In genomic region chr8:122280588-122281316, GRCm38 (mm10) we compare ENCODE assay signal across 7 mouse cellular contexts. TPM values are rescaled to one million over a fixed set of nuclear protein-coding genes. Genes with fewer than 3 reads are reported as not detected.
A peak's percentile ranks its signal among the peaks of the same experiment; 100 is the strongest.
DNase-seq lines count a peak whose midpoint lies in the region; ATAC-seq and TF ChIP-seq lines count a peak whose summit lies in the region.

No protein-coding gene starts in this region.

- peak; percentile 42 for DNase-seq in right cerebral cortex, postnatal 14 days
- DNase-seq in right cerebral cortex, postnatal 36 days (ENCODE audit: low spot score in 2 of 2) = no peak
- DNase-seq in embryonic facial prominence, embryonic 10.5 days (ENCODE audit: low spot score) = peak; percentile 53
- DNase-seq in liver, postnatal 0 days = no peak
- DNase-seq in spleen, adult 18-20 months = no peak

- H3K27me3 ChIP-seq in embryonic facial prominence, embryonic 10.5 days (replicated peaks; ENCODE audit: low read depth, poor library complexity, severe bottlenecking) = peaks cover 71% of the 10 kb centered on the region
- peaks cover 29% of the 10 kb centered on the region for H3K27me3 ChIP-seq in hindbrain, embryonic 12.5 days
- H3K27me3 ChIP-seq in liver, postnatal 0 days (ENCODE audit: insufficient read depth, low read length) = no peaks in the 10 kb centered on the region
- H3K27me3 ChIP-seq in stomach, embryonic 14.5 days (ENCODE audit: control insufficient read depth, insufficient read depth, low read length) = no peaks in the 10 kb centered on the region

- TF ChIP-seq EP300 in liver, postnatal 0 days (IDR thresholded peaks at IDR 0.05; ENCODE audit: low read depth) = no peak

- H3K9me3 ChIP-seq in embryonic facial prominence, embryonic 10.5 days = no peaks in the 10 kb centered on the region
- no peaks in the 10 kb centered on the region for H3K9me3 ChIP-seq in hindbrain, embryonic 12.5 days (replicated peaks)
- H3K9me3 ChIP-seq in liver, postnatal 0 days (ENCODE audit: low read length) = no peaks in the 10 kb centered on the region
- no peaks in the 10 kb centered on the region for H3K9me3 ChIP-seq in stomach, embryonic 14.5 days (ENCODE audit: control insufficient read depth, low read depth, low read length)

- H3K27ac ChIP-seq in embryonic facial prominence, embryonic 10.5 days (replicated peaks) = peak overlapping the region; percentile 85
- 0 out of 2 replicates have a peak overlapping the region, but pooled peaks have one; percentile 71 for H3K27ac ChIP-seq in hindbrain, embryonic 12.5 days
- peak overlapping the region; percentile 90 for H3K27ac ChIP-seq in liver, postnatal 0 days (ENCODE audit: low read depth)
- H3K27ac ChIP-seq in stomach, embryonic 14.5 days (ENCODE audit: low read length) = peak overlapping the region; percentile 68

- peak overlapping the region; percentile 98 for H3K4me2 ChIP-seq in hindbrain, embryonic 12.5 days (replicated peaks)
- peak overlapping the region; percentile 97 for H3K4me2 ChIP-seq in liver, postnatal 0 days (ENCODE audit: low read depth, low read length)
- H3K4me2 ChIP-seq in stomach, embryonic 14.5 days (replicated peaks; ENCODE audit: low read depth, low read length) = peak overlapping the region; percentile 45

- peak; percentile 28 for ATAC-seq in hindbrain, embryonic 12.5 days (ENCODE audit: low FRiP score)
- ATAC-seq in liver, postnatal 0 days = peak; percentile 11
- peak; percentile 39 for ATAC-seq in stomach, embryonic 14.5 days (ENCODE audit: insufficient number of reproducible peaks, insufficient read depth, low FRiP score, low read depth)

- no peak for TF ChIP-seq CTCF in liver, postnatal 0 days (IDR thresholded peaks at IDR 0.05; ENCODE audit: low read depth)

- no peaks in the 10 kb centered on the region for H3K36me3 ChIP-seq in embryonic facial prominence, embryonic 10.5 days (replicated peaks)
- no peaks in the 10 kb centered on the region for H3K36me3 ChIP-seq in hindbrain, embryonic 12.5 days
- H3K36me3 ChIP-seq in liver, postnatal 0 days (replicated peaks; ENCODE audit: insufficient read depth, low read length) = no peaks in the 10 kb centered on the region
- H3K36me3 ChIP-seq in stomach, embryonic 14.5 days (ENCODE audit: control insufficient read depth, insufficient read depth, low read length) = no peaks in the 10 kb centered on the region

- peak overlapping the region; percentile 18; the same call in 1 of the 2 replicates for H3K9ac ChIP-seq in hindbrain, embryonic 12.5 days
- peak overlapping the region; percentile 61 for H3K9ac ChIP-seq in liver, postnatal 0 days (replicated peaks)
- 0 out of 2 replicates have a peak overlapping the region, but pooled peaks have one; percentile 15 for H3K9ac ChIP-seq in stomach, embryonic 14.5 days (replicated peaks; ENCODE audit: low read depth, low read length)

- WGBS in embryonic facial prominence, embryonic 10.5 days = 6% methylated on average over 20 of the region's 20 CpGs
- 12% methylated on average over 20 of the region's 20 CpGs for WGBS in hindbrain, embryonic 12.5 days
- WGBS in liver, postnatal 0 days (ENCODE audit: insufficient replicate concordance) = 10% methylated on average over 20 of the region's 20 CpGs
- WGBS in stomach, embryonic 14.5 days = 6% methylated on average over 20 of the region's 20 CpGs

- H3K4me3 ChIP-seq in embryonic facial prominence, embryonic 10.5 days = peak overlapping the region; percentile 78
- H3K4me3 ChIP-seq in hindbrain, embryonic 12.5 days = peak overlapping the region; percentile 62
- H3K4me3 ChIP-seq in liver, postnatal 0 days (ENCODE audit: low read depth, low read length) = peak overlapping the region; percentile 92
- H3K4me3 ChIP-seq in stomach, embryonic 14.5 days (ENCODE audit: low read depth, low read length) = peak overlapping the region; percentile 61

- H3K4me1 ChIP-seq in embryonic facial prominence, embryonic 10.5 days = peaks cover 66% of the 10 kb centered on the region
- H3K4me1 ChIP-seq in hindbrain, embryonic 12.5 days = peaks cover 49% of the 10 kb centered on the region
- peaks cover 49% of the 10 kb centered on the region for H3K4me1 ChIP-seq in liver, postnatal 0 days (ENCODE audit: insufficient read depth)
- H3K4me1 ChIP-seq in stomach, embryonic 14.5 days (ENCODE audit: control insufficient read depth, insufficient read depth, low read length) = peaks cover 34% of the 10 kb centered on the region

RNA-seq across cellular contexts. Expression of gene Zfpm1, which starts 1.2 kb away (rescaled TPM):
- 1.5 and 2.0 TPM in 2 replicates for polyA plus RNA-seq in embryonic facial prominence, embryonic 10.5 days (2016; fragmentation: Nextera tagmentation; extraction: Ambion mirVana)
- polyA plus RNA-seq in hindbrain, embryonic 12.5 days (2016; fragmentation: Nextera tagmentation; extraction: Ambion mirVana) = 2.5 and 3.3 TPM in 2 replicates
- polyA plus RNA-seq in liver, postnatal 0 days (2015; fragmentation: Nextera tagmentation; extraction: Ambion mirVana) = 5.7 and 6.9 TPM in 2 replicates
- polyA plus RNA-seq in stomach, embryonic 14.5 days (2014; fragmentation: Nextera tagmentation; extraction: Ambion mirVana) = 3.1 TPM in 2 replicates

Comparison
In these comparisons a context has a peak if more than half of its experiments do, and no peak if none do; other contexts are left out.
1. DNase-seq: peak in right cerebral cortex, postnatal 14 days (single experiment) and embryonic facial prominence, embryonic 10.5 days (single experiment); none in right cerebral cortex, postnatal 36 days (0 of 2), liver, postnatal 0 days (single experiment) and spleen, adult 18-20 months (0 of 2).
2. H3K4me2 ChIP-seq: peak in every context shown above with its lines; median percentile 98 in hindbrain, embryonic 12.5 days; 97 in liver, postnatal 0 days; 45 in stomach, embryonic 14.5 days.
3. Peak in every context shown above with its lines, with median percentiles within 50 percentile points of each other: H3K27ac ChIP-seq, H3K4me3 ChIP-seq, ATAC-seq and H3K9ac ChIP-seq.